Mouse (Mus musculus): Measurements from ENCODE around the gene Mettl9. TPM values are rescaled to one million over a fixed set of nuclear protein-coding genes. Genes with fewer than 3 reads are reported as not detected.
A peak's percentile ranks its signal among the peaks of the same experiment; 100 is the strongest.
"Not testable (repeated sequence)": the region's sequence is repeated elsewhere in the genome, so short reads cannot be mapped to it uniquely, and the experiment has no call there.

Gene Mettl9
- polyA plus RNA-seq, 1 experiment from 2014 or later: 35.8 TPM

DNA sequence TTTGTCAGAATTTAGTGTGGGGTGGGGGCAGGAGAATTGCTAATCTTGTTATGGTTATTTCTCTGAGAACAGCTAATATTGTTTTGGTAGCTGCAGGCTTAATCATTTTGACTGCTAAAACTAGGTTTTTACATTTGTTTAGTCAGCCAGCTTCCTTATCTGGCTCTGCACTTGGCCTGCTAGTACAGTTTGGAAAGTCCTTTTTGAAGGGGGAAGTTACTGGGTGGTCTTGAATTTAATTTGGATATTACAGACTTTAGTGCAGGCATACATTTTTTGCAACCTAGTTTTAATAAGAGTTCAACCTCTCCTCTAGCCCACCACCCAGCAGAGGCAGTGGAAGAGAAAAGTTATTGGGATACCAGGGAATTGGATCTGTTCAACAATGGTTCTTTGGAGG is 4.3 kb upstream of the Mettl9 start:
- H3K36me3 ChIP-seq (ENCODE audit: inconsistent target); H3K4me3 ChIP-seq (ENCODE audit: inconsistent target); H3K27ac ChIP-seq; H3K79me2 ChIP-seq (ENCODE audit: inconsistent target): not testable (repeated sequence)

DNA sequence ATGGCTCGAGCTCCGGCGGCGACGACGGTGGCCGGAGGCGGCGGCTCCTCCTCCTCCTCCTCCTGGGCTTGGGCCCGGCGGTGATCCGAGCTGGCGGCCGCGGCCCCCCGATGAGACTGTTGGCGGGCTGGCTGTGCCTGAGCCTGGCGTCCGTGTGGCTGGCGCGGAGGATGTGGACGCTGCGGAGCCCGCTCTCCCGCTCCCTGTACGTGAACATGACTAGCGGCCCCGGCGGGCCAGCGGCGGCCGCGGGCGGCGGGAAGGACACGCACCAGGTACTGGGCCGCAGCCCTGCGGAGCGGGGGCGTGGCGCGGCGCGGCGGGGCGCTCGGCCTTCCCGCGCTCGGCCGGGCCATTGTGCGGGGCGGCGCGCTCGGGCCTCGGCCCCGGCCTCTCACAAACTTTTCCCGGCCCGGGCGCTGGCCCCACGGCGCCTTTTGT is 476 bp downstream of the Mettl9 start:
- 0% methylated on average over 46 of the region's 63 CpGs for WGBS (ENCODE audit: missing documents)
- Histone ChIP-seq H3K4me3 (ENCODE audit: inconsistent target) (no peak overlapping the region), H3K36me3 (ENCODE audit: inconsistent target) (no peaks in the 10 kb centered on the region), H3K79me2 (ENCODE audit: inconsistent target) (peaks cover 46% of the 10 kb centered on the region), H3K27ac (no peak overlapping the region)

DNA sequence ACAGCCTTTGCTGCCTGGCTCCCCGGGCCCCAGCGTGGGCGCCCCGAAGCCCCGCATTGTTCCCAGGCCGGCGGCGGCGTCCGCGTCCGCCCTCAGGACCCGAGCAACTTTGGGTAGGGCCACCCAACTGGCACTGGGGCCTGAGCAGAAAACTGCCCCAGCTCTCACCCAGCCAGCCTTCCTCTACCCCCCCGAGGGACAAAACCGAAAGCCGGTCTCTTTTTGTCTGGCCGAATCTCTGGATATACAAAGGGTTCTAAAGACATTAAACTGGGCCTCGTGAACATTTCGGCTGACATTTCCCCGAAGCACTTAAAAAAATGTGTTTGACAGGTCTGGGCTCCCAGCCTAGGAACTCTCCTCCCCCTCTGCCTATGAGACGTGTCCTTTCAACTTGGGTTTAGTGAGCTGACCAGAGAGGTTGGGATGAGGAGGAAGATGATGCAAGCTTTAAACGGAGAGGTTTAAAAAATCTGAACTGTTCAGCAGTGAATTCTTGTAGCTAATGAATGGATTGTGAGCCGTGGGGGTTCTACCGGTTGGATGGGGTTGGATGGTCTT is 996 bp downstream of the Mettl9 start:
- Histone ChIP-seq H3K36me3 (ENCODE audit: inconsistent target) (no peaks in the 10 kb centered on the region), H3K4me3 (ENCODE audit: inconsistent target) (peak overlapping the region; percentile 67), H3K79me2 (ENCODE audit: inconsistent target) (peaks cover 51% of the 10 kb centered on the region), H3K27ac (peak overlapping the region; percentile 73)
- WGBS (ENCODE audit: missing documents): under 1% methylated on average over 12 of the region's 24 CpGs

DNA sequence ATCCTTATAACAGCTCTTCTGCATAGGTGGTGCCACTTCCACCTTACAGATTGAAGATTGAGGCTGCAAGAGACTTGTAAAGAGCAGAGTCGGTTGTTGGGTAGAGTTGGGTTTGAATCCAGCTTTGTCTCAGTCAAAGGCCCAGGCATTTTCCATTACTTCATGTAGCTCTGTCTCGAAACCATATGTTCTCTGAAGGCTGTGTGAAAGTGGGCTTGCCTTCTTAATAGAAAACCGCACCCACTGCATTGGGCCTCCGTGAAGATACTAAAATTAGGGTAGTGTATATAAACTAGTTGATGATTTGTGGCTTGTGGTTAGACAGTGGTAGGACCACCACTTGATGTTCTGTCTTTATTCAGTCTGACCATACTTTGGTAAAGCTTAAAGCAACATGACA is 6.3 kb downstream of the Mettl9 start:
- H3K36me3 ChIP-seq (ENCODE audit: inconsistent target): no peaks in the 10 kb centered on the region
- peaks cover 100% of the 10 kb centered on the region for H3K79me2 ChIP-seq (ENCODE audit: inconsistent target)
- no peak overlapping the region for H3K4me3 ChIP-seq (ENCODE audit: inconsistent target)
- 76% methylated on average over 4 of the region's 4 CpGs for WGBS (ENCODE audit: missing documents)
- no peak overlapping the region for H3K27ac ChIP-seq

DNA sequence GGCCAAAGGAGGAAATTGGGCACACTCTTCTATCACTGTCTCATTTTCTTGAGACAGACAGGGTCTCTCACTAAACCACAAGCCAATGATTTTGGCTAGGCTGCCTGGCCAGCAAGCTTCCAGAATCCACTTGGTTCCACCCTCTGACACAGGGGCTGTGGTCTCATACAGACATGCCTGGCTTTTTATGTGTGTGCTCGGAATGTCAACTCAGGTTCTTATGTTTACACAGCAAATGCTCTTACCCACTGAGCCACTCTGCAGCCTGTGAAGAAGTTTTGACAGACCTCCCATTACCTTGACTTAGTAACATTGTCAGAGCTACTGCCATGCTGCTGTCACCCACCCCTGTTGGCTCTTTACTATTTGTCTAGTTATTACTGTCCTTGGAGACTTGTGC is 7.7 kb downstream of the Mettl9 start:
- Histone ChIP-seq H3K79me2 (ENCODE audit: inconsistent target) (peaks cover 100% of the 10 kb centered on the region), H3K27ac (no peak overlapping the region), H3K4me3 (ENCODE audit: inconsistent target) (no peak overlapping the region), H3K36me3 (ENCODE audit: inconsistent target) (no peaks in the 10 kb centered on the region)
- 73% methylated on average over 1 of the region's 1 CpGs for WGBS (ENCODE audit: missing documents)

DNA sequence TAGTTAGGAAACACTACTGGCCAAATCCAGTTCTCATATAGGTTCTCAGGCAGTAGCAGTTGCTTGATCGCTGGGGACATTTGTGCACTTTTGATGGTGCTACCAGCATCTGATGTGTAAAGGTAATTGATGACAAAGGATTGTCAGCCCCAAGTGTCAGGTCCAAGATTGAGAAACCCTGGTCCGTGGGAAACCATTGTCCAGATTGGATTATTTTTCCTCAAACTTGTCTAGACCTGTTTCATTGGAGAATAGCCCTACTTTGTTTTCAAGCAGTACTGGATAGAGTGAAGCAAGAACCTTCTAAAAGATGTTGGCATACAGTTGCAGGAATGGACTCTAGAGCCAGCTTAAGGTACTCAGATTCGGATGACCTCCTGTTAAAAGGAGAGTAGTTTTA is 8.8 kb downstream of the Mettl9 start:
- no peak overlapping the region for H3K27ac ChIP-seq
- H3K4me3 ChIP-seq (ENCODE audit: inconsistent target): no peak overlapping the region
- 98% methylated on average over 3 of the region's 3 CpGs for WGBS (ENCODE audit: missing documents)
- H3K36me3 ChIP-seq (ENCODE audit: inconsistent target): no peaks in the 10 kb centered on the region
- H3K79me2 ChIP-seq (ENCODE audit: inconsistent target): peaks cover 100% of the 10 kb centered on the region

DNA sequence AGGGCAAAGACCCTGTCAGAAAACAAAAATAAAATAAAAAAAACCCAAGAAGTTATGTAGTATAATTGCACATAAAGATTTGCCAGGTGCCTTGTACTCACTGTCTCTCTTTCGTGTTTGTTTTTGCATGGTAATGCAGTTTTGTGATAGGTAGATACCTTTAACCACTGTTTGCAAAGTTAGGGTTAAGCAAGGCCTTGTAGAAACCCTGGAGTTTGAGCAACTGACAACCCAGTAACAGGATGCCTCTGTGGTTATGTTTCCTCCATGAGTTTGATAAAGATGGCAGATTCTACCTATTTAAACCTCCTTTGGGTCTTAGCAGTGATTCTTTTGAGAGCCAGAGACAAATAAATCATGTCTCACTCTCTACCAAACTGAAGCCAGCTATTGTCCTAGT is 9.3 kb downstream of the Mettl9 start:
- H3K4me3 ChIP-seq (ENCODE audit: inconsistent target): no peak overlapping the region
- H3K79me2 ChIP-seq (ENCODE audit: inconsistent target): peaks cover 100% of the 10 kb centered on the region
- H3K27ac ChIP-seq: no peak overlapping the region
- H3K36me3 ChIP-seq (ENCODE audit: inconsistent target): 0 out of 2 replicates have a peak, but pooled peaks cover 2% of the 10 kb centered on the region
- WGBS (ENCODE audit: missing documents): 69% methylated on average over 1 of the region's 1 CpGs

DNA sequence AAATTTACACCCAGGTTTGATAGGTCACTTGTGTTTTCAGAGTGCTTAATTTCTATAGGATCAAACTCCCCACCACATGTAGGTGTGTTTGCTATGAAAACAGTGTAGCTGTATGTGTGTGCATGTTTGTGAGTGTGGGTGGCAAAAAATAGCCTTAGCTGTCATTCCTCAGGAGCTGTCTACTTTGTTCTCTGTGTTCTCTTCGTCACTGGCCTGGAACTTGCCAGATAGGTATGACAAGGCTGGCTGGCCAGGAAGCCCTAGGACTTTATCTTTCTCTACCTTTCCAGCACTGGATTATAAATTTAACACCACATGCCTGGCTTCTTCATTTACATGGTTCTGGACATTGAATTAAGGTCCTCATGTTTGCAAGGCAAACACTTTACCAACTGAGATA is 10.0 kb downstream of the Mettl9 start:
- 0 out of 2 replicates have a peak, but pooled peaks cover 5% of the 10 kb centered on the region for H3K36me3 ChIP-seq (ENCODE audit: inconsistent target)
- H3K79me2 ChIP-seq (ENCODE audit: inconsistent target): peaks cover 94% of the 10 kb centered on the region
- no peak overlapping the region for H3K27ac ChIP-seq
- H3K4me3 ChIP-seq (ENCODE audit: inconsistent target): no peak overlapping the region
- 100% methylated on average over 1 of the region's 1 CpGs for WGBS (ENCODE audit: missing documents)

DNA sequence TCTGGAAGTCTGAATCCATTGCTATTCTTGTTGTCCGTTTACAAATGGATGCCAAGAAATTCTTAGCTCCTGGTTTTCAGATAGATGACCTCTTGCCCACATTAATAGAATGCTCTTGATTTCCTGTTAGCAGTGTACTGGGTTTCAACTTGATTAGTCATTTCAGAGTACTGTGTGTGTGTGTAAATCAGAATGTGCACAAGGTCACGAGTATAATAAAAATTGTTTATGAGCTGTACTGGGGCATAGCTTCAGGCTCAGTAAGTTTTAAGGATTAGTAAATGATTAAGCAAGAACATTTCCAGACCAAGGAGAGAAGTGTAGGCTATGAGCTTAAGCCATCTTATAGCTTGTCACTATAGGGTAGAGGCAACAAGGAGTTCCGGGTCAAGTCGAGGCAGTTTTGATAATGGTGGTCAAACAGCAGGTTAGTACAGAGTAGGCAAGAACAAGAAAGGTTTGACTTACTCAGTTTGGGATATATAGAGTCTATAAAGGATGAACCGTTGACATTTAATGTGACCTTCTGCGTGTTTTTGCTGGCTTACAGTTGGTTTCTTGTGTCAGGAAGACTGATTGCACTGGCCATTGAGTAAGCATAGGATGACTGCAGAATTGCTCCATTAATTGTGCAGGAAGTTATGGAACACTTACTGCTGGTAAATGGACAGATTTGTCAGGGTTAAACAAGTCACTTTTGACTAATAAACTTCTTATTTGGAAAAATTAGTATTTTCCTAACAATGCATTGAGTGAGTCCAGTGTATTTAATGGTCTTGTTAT is 11.6 kb downstream of the Mettl9 start:
- 92% methylated on average over 6 of the region's 6 CpGs for WGBS (ENCODE audit: missing documents)
- H3K27ac ChIP-seq: no peak overlapping the region
- peaks cover 82% of the 10 kb centered on the region for H3K79me2 ChIP-seq (ENCODE audit: inconsistent target)
- H3K4me3 ChIP-seq (ENCODE audit: inconsistent target): no peak overlapping the region
- H3K36me3 ChIP-seq (ENCODE audit: inconsistent target): 0 out of 2 replicates have a peak, but pooled peaks cover 5% of the 10 kb centered on the region

DNA sequence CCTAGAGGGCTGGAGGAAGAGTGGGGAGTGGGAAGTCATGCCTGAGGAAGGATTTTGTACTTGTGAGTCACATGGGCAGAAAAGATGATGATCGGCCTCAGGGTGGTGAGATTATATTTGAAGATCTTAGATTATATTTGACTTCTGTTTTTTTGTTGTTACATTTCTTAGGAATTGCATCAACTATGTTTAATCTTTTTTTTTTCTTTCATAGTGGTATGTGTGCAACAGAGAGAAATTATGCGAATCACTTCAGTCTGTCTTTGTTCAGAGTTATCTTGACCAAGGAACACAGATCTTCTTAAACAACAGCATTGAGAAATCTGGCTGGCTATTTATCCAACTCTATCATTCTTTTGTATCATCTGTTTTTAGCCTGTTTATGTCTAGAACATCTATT is 13.4 kb downstream of the Mettl9 start:
- Histone ChIP-seq H3K79me2 (ENCODE audit: inconsistent target) (peaks cover 64% of the 10 kb centered on the region), H3K4me3 (ENCODE audit: inconsistent target) (no peak overlapping the region), H3K27ac (0 out of 2 replicates have a peak overlapping the region, but pooled peaks have one; percentile 9), H3K36me3 (ENCODE audit: inconsistent target) (0 out of 2 replicates have a peak, but pooled peaks cover 5% of the 10 kb centered on the region)
- 94% methylated on average over 2 of the region's 2 CpGs for WGBS (ENCODE audit: missing documents)

DNA sequence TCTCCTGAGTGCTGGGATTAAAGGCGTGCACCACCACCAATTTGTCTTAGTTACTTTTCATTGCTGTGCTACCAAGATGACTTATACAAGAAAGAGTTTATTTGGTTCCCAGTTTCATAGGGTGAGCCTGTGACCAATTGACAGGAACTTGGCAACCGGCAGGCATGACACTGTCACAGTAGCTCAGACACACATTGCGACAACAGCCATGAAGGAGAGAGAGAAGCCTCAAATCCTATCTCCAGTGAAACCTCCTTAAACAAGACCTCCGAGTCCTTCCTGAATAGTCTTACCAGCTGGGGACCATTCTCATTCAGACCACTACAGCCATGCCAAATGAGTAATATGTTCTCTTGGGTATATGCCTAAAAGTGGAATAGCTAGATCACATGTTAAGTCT is 18.8 kb downstream of the Mettl9 start:
- no peak overlapping the region for H3K27ac ChIP-seq
- peaks cover 10% of the 10 kb centered on the region; the same call in 1 of the 2 replicates for H3K79me2 ChIP-seq (ENCODE audit: inconsistent target)
- 94% methylated on average over 4 of the region's 4 CpGs for WGBS (ENCODE audit: missing documents)
- no peak overlapping the region for H3K4me3 ChIP-seq (ENCODE audit: inconsistent target)
- H3K36me3 ChIP-seq (ENCODE audit: inconsistent target): peaks cover 13% of the 10 kb centered on the region; the same call in 1 of the 2 replicates

DNA sequence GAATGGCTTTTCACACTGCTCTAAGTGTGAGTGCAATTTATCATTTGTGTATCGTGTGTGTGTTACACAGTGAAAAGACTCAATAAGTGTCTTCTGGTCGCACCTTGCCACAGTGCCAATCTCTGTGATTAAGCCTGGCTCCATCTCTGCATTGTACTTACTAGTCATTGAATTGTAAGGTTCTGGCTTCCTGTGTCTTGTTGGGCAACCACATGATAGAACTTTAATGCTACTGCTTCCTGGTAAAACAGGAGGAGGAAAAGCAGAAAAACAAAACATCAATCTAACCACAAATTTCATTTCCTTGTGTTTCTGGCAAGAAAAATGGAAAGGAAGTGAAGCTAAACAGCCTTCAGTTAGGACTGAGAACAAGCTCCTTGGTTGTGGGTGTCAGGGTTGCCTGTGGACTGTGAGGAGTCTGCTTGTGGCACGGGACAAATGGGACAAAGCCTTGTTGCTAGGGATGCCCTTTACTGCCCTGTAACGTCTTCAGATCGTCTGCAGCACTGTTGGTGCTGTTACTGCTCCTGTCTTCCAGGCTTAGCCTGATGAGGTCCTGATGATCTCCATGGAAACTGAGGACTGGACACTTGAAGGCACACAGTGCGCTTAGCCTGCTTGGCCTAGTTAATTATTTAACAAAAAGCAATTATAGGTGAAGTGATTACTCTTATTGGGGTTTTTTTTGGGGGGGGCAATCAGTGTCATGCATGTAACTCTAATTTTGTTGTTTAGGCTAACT is 25.4 kb downstream of the Mettl9 start:
- Histone ChIP-seq H3K4me3 (ENCODE audit: inconsistent target) (no peak overlapping the region), H3K27ac (peak overlapping the region; percentile 49), H3K79me2 (ENCODE audit: inconsistent target) (no peaks in the 10 kb centered on the region; the same call in 1 of the 2 replicates), H3K36me3 (ENCODE audit: inconsistent target) (peaks cover 2% of the 10 kb centered on the region; the same call in 1 of the 2 replicates)
- WGBS (ENCODE audit: missing documents): 68% methylated on average over 6 of the region's 6 CpGs

DNA sequence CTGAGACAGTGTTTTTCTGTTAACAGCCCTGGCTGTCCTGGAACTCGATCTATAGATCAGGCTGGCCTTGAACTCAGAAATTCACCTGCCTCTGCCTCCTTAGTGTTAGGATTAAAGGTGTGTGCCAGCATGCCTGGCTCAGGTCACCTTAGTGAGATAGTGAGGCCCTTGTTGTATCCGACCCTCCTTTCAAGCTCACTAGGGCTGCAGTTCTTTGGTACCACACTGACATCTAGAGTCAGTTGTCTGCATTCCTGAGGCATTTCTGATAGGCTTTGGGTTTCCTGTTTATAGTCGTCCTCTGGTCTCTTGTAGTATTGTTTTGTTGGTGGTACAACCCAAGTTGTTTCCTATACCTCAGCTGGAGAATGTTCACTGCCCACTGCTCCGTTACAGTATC is 30.1 kb downstream of the Mettl9 start:
- Histone ChIP-seq H3K27ac (no peak overlapping the region), H3K79me2 (ENCODE audit: inconsistent target) (peaks cover 15% of the 10 kb centered on the region; the same call in 1 of the 2 replicates), H3K36me3 (ENCODE audit: inconsistent target) (peaks cover 47% of the 10 kb centered on the region), H3K4me3 (ENCODE audit: inconsistent target) (no peak overlapping the region)
- 69% methylated on average over 3 of the region's 4 CpGs for WGBS (ENCODE audit: missing documents)

DNA sequence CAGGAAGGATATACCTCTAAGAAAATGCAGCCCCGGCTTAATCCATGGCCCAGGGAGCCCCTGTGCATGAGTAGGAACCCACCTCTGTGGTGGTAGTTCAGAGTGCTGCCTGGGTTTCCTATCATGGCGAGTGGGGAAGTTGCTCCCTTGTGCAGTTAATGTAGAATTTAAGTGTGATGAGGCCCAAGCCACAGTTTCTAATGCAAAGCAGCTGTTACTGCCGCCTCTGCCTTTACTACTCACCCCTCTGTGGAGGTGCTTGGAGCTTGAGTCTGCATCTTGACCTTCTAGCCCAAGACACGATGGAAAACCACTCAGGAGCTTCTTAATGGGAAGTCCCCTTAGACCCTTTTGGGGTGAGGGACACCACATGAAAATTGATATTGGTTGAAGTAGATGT is 37.0 kb downstream of the Mettl9 start:
- H3K79me2 ChIP-seq (ENCODE audit: inconsistent target): peaks cover 63% of the 10 kb centered on the region
- no peak overlapping the region for H3K4me3 ChIP-seq (ENCODE audit: inconsistent target)
- no peak overlapping the region for H3K27ac ChIP-seq
- peaks cover 48% of the 10 kb centered on the region for H3K36me3 ChIP-seq (ENCODE audit: inconsistent target)
- 83% methylated on average over 4 of the region's 4 CpGs for WGBS (ENCODE audit: missing documents)

DNA sequence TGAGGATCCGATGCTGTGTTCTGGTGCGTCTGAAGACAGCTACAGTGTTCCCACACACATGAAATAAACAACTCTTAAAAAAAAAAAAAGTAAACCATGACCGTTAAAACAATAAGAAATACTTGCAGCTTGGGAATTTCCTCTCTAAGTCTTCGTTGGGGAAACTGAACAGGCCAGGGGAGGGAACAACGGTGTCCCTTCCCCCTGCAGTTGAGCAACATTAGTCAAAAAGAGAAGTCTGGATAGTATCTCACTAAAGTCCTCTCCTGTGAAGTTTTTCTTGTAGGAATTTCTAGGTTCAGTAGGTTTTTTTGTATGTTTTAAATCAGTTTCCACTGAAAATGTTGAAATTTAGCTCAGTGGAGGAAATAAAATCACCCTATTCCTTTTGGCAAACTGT is 38.3 kb downstream of the Mettl9 start:
- Histone ChIP-seq H3K36me3 (ENCODE audit: inconsistent target) (peaks cover 36% of the 10 kb centered on the region), H3K79me2 (ENCODE audit: inconsistent target) (peaks cover 63% of the 10 kb centered on the region), H3K27ac (peak overlapping the region; percentile 98), H3K4me3 (ENCODE audit: inconsistent target) (peak overlapping the region; percentile 57; the same call in 1 of the 2 replicates)
- WGBS (ENCODE audit: missing documents): 6% methylated on average over 5 of the region's 5 CpGs

Data from macrophage (primary cell).